Mouse (Mus musculus) midbrain, embryonic 14.5 days (tissue): ENCODE measurements at regions not wholly inside any gene's neighbourhood (a gene's known extent, or its start where the extent isn't known, plus 50 kb on each side); places are given as distances from the start of the nearest gene placed in this dataset.

Source experiments
- ATAC-seq: fragments of 200-750 bp; cut with Nextera tagmentation; 2 replicates; pipeline ENCODE4 v1.8.0; 2017; ENCODE audit warnings: moderate number of reproducible peaks, moderate library complexity; ENCODE audit not compliant: low FRiP score, low TSS enrichment
- DNase-seq: peaks from one replicate; pipeline ENCODE4 v3.0.0-alpha.2; 2015
- H3K27ac ChIP-seq: fragments of 300-500 bp; sonication (generic); replicated peaks from 2 replicates; pipeline ENCODE4 v1.5.1; 2014; ENCODE audit warnings: mild to moderate bottlenecking, low read depth, low read length, moderate library complexity
- H3K27me3 ChIP-seq: fragments of 300-500 bp; sonication (generic); 2 replicates; pipeline ENCODE4 v1.6.1; 2014; ENCODE audit warnings: low read length, control low read depth, mixed read lengths; ENCODE audit not compliant: control insufficient read depth, insufficient read depth
- H3K36me3 ChIP-seq: fragments of 300-500 bp; sonication (generic); 2 replicates; pipeline ENCODE4 v1.6.1; 2014; ENCODE audit warnings: low read length, control low read depth; ENCODE audit not compliant: control insufficient read depth, insufficient read depth
- H3K4me1 ChIP-seq: fragments of 300-500 bp; sonication (generic); 2 replicates; pipeline ENCODE4 v1.6.1; 2014; ENCODE audit warnings: mild to moderate bottlenecking, antibody characterized with exemption, low read length, control low read depth; ENCODE audit not compliant: control insufficient read depth, insufficient read depth
- H3K4me2 ChIP-seq: fragments of 300-500 bp; sonication (generic); 2 replicates; pipeline ENCODE4 v1.6.1; 2014; ENCODE audit warnings: mild to moderate bottlenecking, low read length, moderate library complexity
- H3K4me3 ChIP-seq: fragments of 300-500 bp; sonication (generic); replicated peaks from 2 replicates; pipeline ENCODE4 v1.5.1; 2014; ENCODE audit warnings: low read depth, low read length
- H3K9ac ChIP-seq: fragments of 300-500 bp; sonication (generic); replicated peaks from 2 replicates; pipeline ENCODE4 v1.6.1; 2014; ENCODE audit warnings: mild to moderate bottlenecking, low read length, moderate library complexity
- H3K9me3 ChIP-seq: fragments of 300-500 bp; sonication (generic); 2 replicates; pipeline ENCODE4 v1.6.1; 2016; ENCODE audit warnings: low read length, control low read depth, mixed read lengths; ENCODE audit not compliant: control insufficient read depth
- WGBS: fragments of 180-500 bp; shearing (Covaris S2); extraction: QIAGEN DNeasy Blood & Tissue Kit; methylation state at CpG from one replicate; pipeline ENCODE4 v1.1.7; 2014; 5-methylcytosine and 5-hydroxymethylcytosine counted together

DNA sequence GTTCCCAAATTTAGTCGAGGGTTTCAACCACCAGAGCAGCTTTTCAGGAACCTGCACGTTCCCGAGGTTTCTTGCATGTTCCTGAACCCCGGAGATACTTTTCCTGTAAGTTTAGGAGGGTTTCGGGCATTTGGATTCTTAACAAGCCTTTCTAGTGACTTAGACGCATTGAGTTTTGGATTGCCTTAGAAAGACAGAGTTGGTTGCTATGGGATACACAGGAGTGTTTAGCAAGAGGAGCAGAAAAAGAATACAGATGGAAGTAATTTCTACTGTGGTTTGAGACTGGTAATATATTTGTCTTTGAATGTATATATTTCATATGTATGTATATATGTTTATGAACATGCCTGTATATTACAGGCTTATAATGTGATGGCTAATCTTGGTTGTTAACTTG lies 266.8 kb downstream of the Dok5 start:
- H3K9ac ChIP-seq: no peak overlapping the region
- DNase-seq: no peak

DNA sequence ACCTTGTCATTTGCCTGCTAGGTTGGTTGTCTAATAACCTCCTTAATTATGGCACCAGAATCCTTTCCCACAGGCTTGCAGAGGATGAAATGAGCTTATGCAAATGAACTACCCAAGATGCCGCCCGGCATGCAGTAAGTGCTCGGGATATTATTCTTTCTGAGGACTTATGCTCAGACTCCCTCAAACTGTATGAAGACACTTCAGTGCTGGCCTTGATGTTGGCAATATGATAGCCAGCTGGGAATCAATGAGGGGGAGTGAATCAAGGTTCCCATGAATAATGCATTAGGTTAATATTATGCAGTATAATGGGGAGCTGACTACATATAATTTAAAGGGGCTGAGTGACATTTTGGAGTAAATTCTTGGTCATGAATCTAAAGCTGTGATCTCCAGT lies 268.6 kb downstream of the Dok5 start:
- Histone ChIP-seq H3K4me2 (no peak overlapping the region), H3K27ac (0 out of 2 replicates have a peak overlapping the region, but pooled peaks have one; percentile 5), H3K36me3 (no peaks in the 10 kb centered on the region), H3K4me3 (no peak overlapping the region), H3K4me1 (no peaks in the 10 kb centered on the region; the same call in 1 of the 2 replicates), H3K27me3 (no peaks in the 10 kb centered on the region), H3K9ac (no peak overlapping the region), H3K9me3 (no peaks in the 10 kb centered on the region)
- peak; percentile 24; the same call in 1 of the 2 replicates for ATAC-seq
- WGBS: 29% methylated on average over 3 of the region's 3 CpGs
- peak; percentile 66 for DNase-seq

More for the DNA sequence above, 266.8 kb downstream of the Dok5 start:
- Histone ChIP-seq H3K4me3 (no peak overlapping the region), H3K27me3 (no peaks in the 10 kb centered on the region), H3K4me1 (no peaks in the 10 kb centered on the region; the same call in 1 of the 2 replicates), H3K27ac (no peak overlapping the region), H3K9me3 (no peaks in the 10 kb centered on the region), H3K36me3 (no peaks in the 10 kb centered on the region), H3K4me2 (no peak overlapping the region)
- WGBS: 90% methylated on average over 6 of the region's 6 CpGs
- no peak for ATAC-seq

DNA sequence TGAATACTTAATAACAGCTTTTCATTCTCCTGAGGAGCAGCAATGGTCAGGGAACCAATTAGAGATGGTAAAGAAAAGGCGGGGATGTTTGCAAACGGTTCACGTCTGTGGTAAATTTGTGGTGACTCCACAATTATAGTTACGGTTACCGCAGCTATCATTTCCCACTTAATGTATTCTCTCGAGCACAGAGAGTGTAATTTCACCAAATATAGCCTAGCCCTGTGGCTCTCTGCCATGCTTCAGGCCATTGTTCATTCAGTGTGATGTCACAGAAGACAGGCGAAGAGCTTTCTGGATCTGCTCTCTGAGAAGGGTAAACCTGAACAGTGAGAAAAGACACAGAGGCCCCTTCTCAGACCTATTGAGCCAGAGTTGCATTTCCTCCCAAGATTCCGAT lies 296.9 kb downstream of the Dok5 start:
- no peaks in the 10 kb centered on the region for H3K9me3 ChIP-seq
- H3K4me3 ChIP-seq: no peak overlapping the region
- H3K27ac ChIP-seq: no peak overlapping the region
- no peaks in the 10 kb centered on the region for H3K36me3 ChIP-seq
- H3K27me3 ChIP-seq: no peaks in the 10 kb centered on the region
- 90% methylated on average over 8 of the region's 8 CpGs for WGBS
- no peak for DNase-seq
- no peaks in the 10 kb centered on the region for H3K4me1 ChIP-seq
- no peak overlapping the region for H3K9ac ChIP-seq
- ATAC-seq: no peak
- no peak overlapping the region for H3K4me2 ChIP-seq
